Mouse (Mus musculus) central nervous system, embryonic 18 days (tissue): ENCODE data around the gene Zfp607a. TPM values are rescaled to one million over a fixed set of nuclear protein-coding genes. Genes with fewer than 3 reads are reported as not detected.

Experiments
- polyA plus RNA-seq: library from polyadenylated mRNA; depleted of rRNA; stranded (reverse); fragments of >200 nt; gene quantifications from 2 replicates; pipeline ENCODE4 v1.2.3, GENCODE M21; 2012; rRNA removed

Gene Zfp607a
- 1.1 and 1.2 TPM in 2 replicates for polyA plus RNA-seq

DNA sequence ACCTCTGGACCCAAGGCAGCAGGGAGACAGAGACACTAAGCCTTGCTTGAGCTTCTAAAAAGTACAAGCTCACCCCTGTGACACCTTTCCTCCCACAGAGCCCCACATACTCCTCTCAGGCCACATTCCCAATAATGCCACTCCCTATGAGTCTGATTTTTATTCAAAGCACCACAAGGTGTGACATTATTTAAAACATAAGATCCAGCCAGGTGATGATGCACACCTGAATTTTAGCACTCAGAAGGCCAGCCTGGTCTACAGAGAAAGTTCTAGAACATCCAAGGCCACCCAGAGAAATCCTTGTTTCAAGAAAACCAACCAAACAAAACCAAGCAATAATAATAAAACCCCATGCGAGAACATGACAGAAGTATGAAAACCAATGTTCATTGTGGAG lies at the start of gene Zfp607a:
Zfp607a (plus strand) TSS at position 301 of the 400 bp plus-strand sequence.

GRCm38 (mm10) chr7:27838323-27839249 lies 18.7 kb upstream of the Zfp607a start, which contains the start of gene Zfp59:
Zfp59 (plus strand) TSS chr7:27838607.

GRCm38 (mm10) chr7:27928818-27929695 lies 71.7 kb downstream of the Zfp607a start, which contains the start of gene Zfp974:
Zfp974 (minus strand) TSS chr7:27929460.

Other genes starting within 250 kb of the Zfp607a start
- 87.6 and 93.0 TPM in 2 replicates for gene Ttc9b, start 203.6 kb upstream of the Zfp607a start, polyA plus RNA-seq
- gene Map3k10, start 182.9 kb upstream of the Zfp607a start, polyA plus RNA-seq = 93.2 and 95.2 TPM in 2 replicates
- gene Zfp607b, start 168.2 kb upstream of the Zfp607a start, polyA plus RNA-seq = 10.1 and 11.0 TPM in 2 replicates
- gene Zfp60, start 126.1 kb upstream of the Zfp607a start, polyA plus RNA-seq = 35.4 and 36.0 TPM in 2 replicates
- 3.5 and 3.6 TPM in 2 replicates for gene Zfp626, start 50.3 kb upstream of the Zfp607a start, polyA plus RNA-seq
- 5.9 and 6.2 TPM in 2 replicates for gene Zfp59, start 18.9 kb upstream of the Zfp607a start, polyA plus RNA-seq
- gene Zfp974, start 71.9 kb downstream of the Zfp607a start, polyA plus RNA-seq = 8.6 and 9.4 TPM in 2 replicates
- 9.6 and 10.5 TPM in 2 replicates for gene Zfp780b, start 121.6 kb downstream of the Zfp607a start, polyA plus RNA-seq
- 3.4 and 4.5 TPM in 2 replicates for gene Zfp850, start 156.6 kb downstream of the Zfp607a start, polyA plus RNA-seq
- 228 and 235 TPM in 2 replicates for gene Psmc4, start 192.6 kb downstream of the Zfp607a start, polyA plus RNA-seq
- 0.43 and 0.49 TPM in 2 replicates for gene Fcgbp, start 213.7 kb downstream of the Zfp607a start, polyA plus RNA-seq